ENCODE assay signal across 16 mouse cellular contexts in genomic region chr17:85737090-85737780, GRCm38 (mm10). TPM values are rescaled to one million over a fixed set of nuclear protein-coding genes. Genes with fewer than 3 reads are reported as not detected.
A peak's percentile ranks its signal among the peaks of the same experiment; 100 is the strongest.
DNase-seq lines count a peak whose midpoint lies in the region; ATAC-seq lines count a peak whose summit lies in the region.
"Had no signal": no experiment of that assay in that cellular context is flagged by ENCODE, and none has a peak within 500 bp of the region (broad histone marks: within the 10 kb centered on the region; RNA-seq: fewer than 3 reads in every experiment).

No protein-coding gene starts in this region.

- no peaks in the 10 kb centered on the region for H3K36me3 ChIP-seq in forebrain, embryonic 11.5 days (ENCODE audit: control insufficient read depth, insufficient read depth, low read length)
- H3K36me3 ChIP-seq in forebrain, embryonic 13.5 days (ENCODE audit: poor library complexity, severe bottlenecking), result no peaks in the 10 kb centered on the region
- no peaks in the 10 kb centered on the region for H3K36me3 ChIP-seq in embryonic facial prominence, embryonic 12.5 days
- H3K36me3 ChIP-seq: intestine, embryonic 15.5 days; liver, embryonic 15.5 days had no signal

- no peak overlapping the region for H3K4me2 ChIP-seq in forebrain, embryonic 11.5 days (ENCODE audit: low read depth, low read length, severe bottlenecking)
- no peak overlapping the region for H3K4me2 ChIP-seq in forebrain, embryonic 13.5 days
- H3K4me2 ChIP-seq in embryonic facial prominence, embryonic 12.5 days (replicated peaks), result peak overlapping the region; percentile 10; the same call in 1 of the 2 replicates
- H3K4me2 ChIP-seq: heart, embryonic 11.5 days; intestine, embryonic 15.5 days; liver, embryonic 15.5 days had no signal

- H3K9ac ChIP-seq in forebrain, embryonic 11.5 days (ENCODE audit: low read length), result no peak overlapping the region
- no peak overlapping the region for H3K9ac ChIP-seq in forebrain, embryonic 13.5 days
- no peak overlapping the region for H3K9ac ChIP-seq in embryonic facial prominence, embryonic 12.5 days
- H3K9ac ChIP-seq: intestine, embryonic 15.5 days; liver, embryonic 15.5 days had no signal

- no peak overlapping the region for H3K4me3 ChIP-seq in forebrain, embryonic 11.5 days (ENCODE audit: low read depth, low read length)
- H3K4me3 ChIP-seq in forebrain, embryonic 13.5 days, result no peak overlapping the region
- no peak overlapping the region for H3K4me3 ChIP-seq in embryonic facial prominence, embryonic 12.5 days
- H3K4me3 ChIP-seq: intestine, embryonic 15.5 days; liver, embryonic 15.5 days had no signal

- WGBS in forebrain, embryonic 11.5 days, result 55% methylated on average over 16 of the region's 19 CpGs
- 49% methylated on average over 18 of the region's 19 CpGs for WGBS in forebrain, embryonic 13.5 days
- 16% methylated on average over 16 of the region's 19 CpGs for WGBS in embryonic facial prominence, embryonic 12.5 days

- no peaks in the 10 kb centered on the region for H3K9me3 ChIP-seq in forebrain, embryonic 11.5 days (ENCODE audit: control insufficient read depth, low read length)
- H3K9me3 ChIP-seq in forebrain, embryonic 13.5 days (replicated peaks), result no peaks in the 10 kb centered on the region
- no peaks in the 10 kb centered on the region for H3K9me3 ChIP-seq in embryonic facial prominence, embryonic 12.5 days
- H3K9me3 ChIP-seq: intestine, embryonic 15.5 days; liver, embryonic 15.5 days had no signal

- no peaks in the 10 kb centered on the region for H3K4me1 ChIP-seq in forebrain, embryonic 11.5 days (replicated peaks; ENCODE audit: control insufficient read depth, insufficient read depth, low read length)
- H3K4me1 ChIP-seq in forebrain, embryonic 13.5 days, result no peaks in the 10 kb centered on the region
- H3K4me1 ChIP-seq in embryonic facial prominence, embryonic 12.5 days, result peaks cover 15% of the 10 kb centered on the region
- H3K4me1 ChIP-seq: intestine, embryonic 15.5 days; liver, embryonic 15.5 days had no signal

- H3K27ac ChIP-seq in forebrain, embryonic 11.5 days (ENCODE audit: low read depth, low read length), result no peak overlapping the region
- H3K27ac ChIP-seq in forebrain, embryonic 13.5 days, result no peak overlapping the region
- H3K27ac ChIP-seq in embryonic facial prominence, embryonic 12.5 days, result peak overlapping the region; percentile 58; the same call in 1 of the 2 replicates
- H3K27ac ChIP-seq: intestine, embryonic 15.5 days; liver, embryonic 15.5 days had no signal

- peak; percentile 57 for DNase-seq in forebrain, embryonic 11.5 days (ENCODE audit: low spot score)
- peak; percentile 15 for DNase-seq in kidney, postnatal 10 days
- no peak for DNase-seq in kidney, adult 11 months
- peak; percentile 77 for DNase-seq in mesoderm, embryonic 11.5 days (ENCODE audit: low read depth, low spot score)
- DNase-seq in layer of hippocampus, adult 9-10 months (ENCODE audit: low spot score), result no peak
- DNase-seq in ovary, postnatal 36 days (ENCODE audit: low spot score), result no peak
- DNase-seq: cerebellum, postnatal 10 days; gastrocnemius, postnatal 14 days; midbrain, embryonic 14.5 days; right cerebral cortex, postnatal 4 days had no signal

- ATAC-seq in forebrain, embryonic 11.5 days (replicated peaks; ENCODE audit: low FRiP score), result no peak
- no peak for ATAC-seq in forebrain, embryonic 13.5 days
- peak; percentile 74 for ATAC-seq in embryonic facial prominence, embryonic 12.5 days (ENCODE audit: insufficient number of reproducible peaks, insufficient read depth, low FRiP score, low TSS enrichment)
- ATAC-seq: intestine, embryonic 15.5 days had no signal

- H3K27me3 ChIP-seq in forebrain, embryonic 11.5 days (ENCODE audit: control insufficient read depth, insufficient read depth, low read length), result no peaks in the 10 kb centered on the region
- no peaks in the 10 kb centered on the region for H3K27me3 ChIP-seq in forebrain, embryonic 13.5 days
- H3K27me3 ChIP-seq in embryonic facial prominence, embryonic 12.5 days, result peaks cover 5% of the 10 kb centered on the region; the same call in 1 of the 2 replicates
- H3K27me3 ChIP-seq: CH12.LX; intestine, embryonic 15.5 days; liver, embryonic 15.5 days had no signal

RNA-seq across cellular contexts. Expression of gene Six2, which starts 49.2 kb away (rescaled TPM):
- polyA plus RNA-seq in forebrain, embryonic 11.5 days (2014; fragmentation: Nextera tagmentation; extraction: Ambion mirVana), result 12.5 and 12.6 TPM in 2 replicates
- polyA plus RNA-seq in forebrain, embryonic 13.5 days (2015; fragmentation: Nextera tagmentation; extraction: Ambion mirVana), result 0.37 and 0.74 TPM in 2 replicates
- 33.2 and 38.0 TPM in 2 replicates for polyA plus RNA-seq in embryonic facial prominence, embryonic 12.5 days (2016; fragmentation: Nextera tagmentation; extraction: Ambion mirVana)
- polyA plus RNA-seq: liver, embryonic 15.5 days had no signal

Comparison
In these comparisons a context has a peak if more than half of its experiments do, and no peak if none do; other contexts are left out.
1. DNase-seq: peak in forebrain, embryonic 11.5 days (single experiment), kidney, postnatal 10 days (single experiment) and mesoderm, embryonic 11.5 days (single experiment); none in kidney, adult 11 months (single experiment), layer of hippocampus, adult 9-10 months (single experiment) and ovary, postnatal 36 days (single experiment).